Mouse (Mus musculus): Measurements from ENCODE around the gene Rassf3.

Rassf3 gene

DNA sequence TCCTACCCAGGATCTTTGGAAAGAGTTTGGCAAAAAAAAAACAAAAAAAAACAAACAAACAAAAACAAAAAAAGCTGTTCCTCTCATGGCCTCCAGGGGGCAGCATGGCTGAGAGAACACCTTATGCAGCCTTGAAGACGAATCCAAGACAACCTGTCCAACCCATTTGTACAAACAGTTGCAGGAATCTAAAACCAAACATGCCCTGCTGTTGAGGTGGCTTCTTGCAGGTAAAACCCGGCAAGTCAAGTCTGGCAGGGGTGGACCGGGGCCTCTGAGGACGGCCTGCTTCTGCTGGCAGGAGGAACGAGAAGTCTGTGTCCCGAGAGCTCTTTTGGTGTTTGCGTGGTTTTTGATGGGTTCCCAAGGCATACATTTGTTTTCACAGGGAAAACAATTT, 66.4 kb downstream of the Rassf3 start:
- Histone ChIP-seq H3K36me3 (ENCODE audit: insufficient read depth, low read length) (peaks cover 27% of the 10 kb centered on the region), H3K4me1 (replicated peaks; ENCODE audit: low read depth, low read length) (peaks cover 66% of the 10 kb centered on the region), H3K9me3 (ENCODE audit: low read length) (no peaks in the 10 kb centered on the region), H3K4me3 (replicated peaks; ENCODE audit: low read length) (no peak overlapping the region), H3K27me3 (ENCODE audit: insufficient read depth, low read length) (peaks cover 11% of the 10 kb centered on the region; the same call in 1 of the 2 replicates)
- TF ChIP-seq POU5F1 (IDR thresholded peaks at IDR 0.05; ENCODE audit: borderline replicate concordance, low read length) (no peak), CTCF (conservative IDR thresholded peaks at IDR 0.05; ENCODE audit: low read length) (peak; percentile 87)

DNA sequence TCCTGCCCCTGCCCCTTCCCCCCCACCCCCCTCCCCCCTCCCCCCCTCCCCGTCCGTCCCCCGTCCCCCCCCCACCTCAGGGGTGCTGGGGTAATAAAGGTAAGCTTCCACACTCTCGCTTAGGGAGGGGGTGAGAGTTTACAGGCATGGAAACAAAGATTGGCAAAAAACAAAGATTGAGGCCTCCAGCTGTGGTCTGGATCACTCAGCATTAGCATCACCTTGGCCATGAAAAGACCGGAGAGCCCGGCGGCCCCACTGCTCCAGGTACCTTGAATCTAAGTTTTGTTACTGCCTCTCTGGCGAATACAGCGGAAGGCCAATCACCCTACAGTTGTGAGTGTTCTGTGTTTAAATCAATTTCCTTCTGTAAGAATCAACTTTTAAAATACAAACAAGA, 72.2 kb downstream of the Rassf3 start:
- Histone ChIP-seq H3K27me3 (ENCODE audit: insufficient read depth, low read length) (peaks cover 25% of the 10 kb centered on the region), H3K4me3 (replicated peaks; ENCODE audit: low read length) (peak overlapping the region; percentile 11; the same call in 1 of the 2 replicates), H3K36me3 (ENCODE audit: insufficient read depth, low read length) (0 out of 2 replicates have a peak, but pooled peaks cover 3% of the 10 kb centered on the region), H3K4me1 (replicated peaks; ENCODE audit: low read depth, low read length) (peaks cover 45% of the 10 kb centered on the region), H3K9me3 (ENCODE audit: low read length) (no peaks in the 10 kb centered on the region)
- TF ChIP-seq NANOG (IDR thresholded peaks at IDR 0.05; ENCODE audit: borderline replicate concordance, low read length) (peak; percentile 94), POU5F1 (IDR thresholded peaks at IDR 0.05; ENCODE audit: borderline replicate concordance, low read length) (no peak)

DNA sequence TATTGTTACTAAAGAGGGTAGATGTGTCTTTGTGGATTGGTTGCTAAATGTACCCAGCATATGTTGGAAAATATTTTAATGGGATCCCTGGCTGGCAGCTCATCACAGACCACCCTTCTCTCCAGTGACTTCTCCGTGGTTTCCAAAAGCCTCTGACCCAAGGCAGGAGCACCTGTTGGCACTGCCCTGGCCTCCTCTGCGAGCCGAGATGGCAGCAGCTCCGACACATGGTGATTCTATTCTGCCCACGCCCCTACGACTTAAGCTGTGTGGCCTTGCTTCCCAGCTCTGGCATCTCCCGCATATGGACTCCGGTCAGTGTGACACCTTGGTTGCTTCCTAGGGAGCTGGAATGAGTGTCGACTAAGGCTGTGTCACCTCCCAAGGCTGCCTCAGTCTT, 73.0 kb downstream of the Rassf3 start:
- Histone ChIP-seq H3K27me3 (ENCODE audit: insufficient read depth, low read length) (peaks cover 25% of the 10 kb centered on the region), H3K4me3 (replicated peaks; ENCODE audit: low read length) (peak overlapping the region; percentile 51), H3K36me3 (ENCODE audit: insufficient read depth, low read length) (0 out of 2 replicates have a peak, but pooled peaks cover 3% of the 10 kb centered on the region), H3K4me1 (replicated peaks; ENCODE audit: low read depth, low read length) (peaks cover 38% of the 10 kb centered on the region), H3K9me3 (ENCODE audit: low read length) (no peaks in the 10 kb centered on the region)
- no peak for TF ChIP-seq NANOG (IDR thresholded peaks at IDR 0.05; ENCODE audit: borderline replicate concordance, low read length)
- TF ChIP-seq POU5F1 (IDR thresholded peaks at IDR 0.05; ENCODE audit: borderline replicate concordance, low read length) = no peak
- no peak for TF ChIP-seq CTCF (conservative IDR thresholded peaks at IDR 0.05; ENCODE audit: low read length)

DNA sequence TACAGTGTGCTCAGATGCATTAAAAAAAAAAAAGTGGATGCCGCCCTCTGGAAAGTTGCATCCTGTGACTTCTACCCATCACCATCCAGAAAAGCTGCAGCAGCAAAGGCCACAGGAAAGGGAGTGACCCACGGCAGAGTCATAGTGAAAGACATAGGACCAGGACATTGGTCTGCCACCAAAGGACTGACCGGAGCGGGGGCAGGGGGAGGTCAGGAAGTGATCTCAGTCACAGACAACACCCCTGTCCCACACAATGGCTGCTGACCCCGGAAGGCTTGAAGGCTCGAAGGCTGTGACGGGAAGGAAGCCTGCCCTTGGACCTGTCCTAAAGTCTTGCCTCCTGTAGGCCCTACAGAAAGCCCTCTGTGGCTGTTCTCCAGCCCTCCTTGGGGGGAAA, 75.1 kb downstream of the Rassf3 start:
- peaks cover 44% of the 10 kb centered on the region for H3K4me1 ChIP-seq (replicated peaks; ENCODE audit: low read depth, low read length)
- TF ChIP-seq POU5F1 (IDR thresholded peaks at IDR 0.05; ENCODE audit: borderline replicate concordance, low read length) (no peak), NANOG (IDR thresholded peaks at IDR 0.05; ENCODE audit: borderline replicate concordance, low read length) (no peak), CTCF (conservative IDR thresholded peaks at IDR 0.05; ENCODE audit: low read length) (no peak)
- H3K4me3 ChIP-seq (replicated peaks; ENCODE audit: low read length) = no peak overlapping the region
- peaks cover 25% of the 10 kb centered on the region for H3K27me3 ChIP-seq (ENCODE audit: insufficient read depth, low read length)
- peaks cover 13% of the 10 kb centered on the region for H3K36me3 ChIP-seq (ENCODE audit: insufficient read depth, low read length)
- no peaks in the 10 kb centered on the region for H3K9me3 ChIP-seq (ENCODE audit: low read length)

DNA sequence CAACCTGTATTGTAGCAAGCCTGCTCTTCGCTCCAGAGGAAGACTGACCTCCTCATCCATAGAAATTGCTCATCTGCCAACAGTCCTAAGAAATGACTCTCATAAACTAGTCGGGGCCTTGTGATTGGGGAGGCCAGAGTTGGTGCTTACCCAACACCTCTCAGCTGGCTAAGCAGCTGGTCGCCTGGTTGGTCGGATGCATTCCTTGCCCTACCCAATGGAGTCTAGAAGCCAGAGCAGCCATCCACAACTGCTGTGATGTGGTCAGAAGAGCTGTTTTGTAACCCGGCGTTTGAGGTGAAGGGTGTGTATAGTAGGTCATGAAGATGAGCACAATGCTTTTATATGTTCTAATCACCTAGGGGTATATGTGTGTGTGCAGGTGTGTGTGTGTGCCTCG, 77.5 kb downstream of the Rassf3 start:
- peaks cover 36% of the 10 kb centered on the region for H3K36me3 ChIP-seq (ENCODE audit: insufficient read depth, low read length)
- H3K4me1 ChIP-seq (replicated peaks; ENCODE audit: low read depth, low read length) = peaks cover 48% of the 10 kb centered on the region
- no peak overlapping the region for H3K4me3 ChIP-seq (replicated peaks; ENCODE audit: low read length)
- TF ChIP-seq NANOG (IDR thresholded peaks at IDR 0.05; ENCODE audit: borderline replicate concordance, low read length) (no peak), POU5F1 (IDR thresholded peaks at IDR 0.05; ENCODE audit: borderline replicate concordance, low read length) (no peak)
- no peaks in the 10 kb centered on the region for H3K9me3 ChIP-seq (ENCODE audit: low read length)
- H3K27me3 ChIP-seq (ENCODE audit: insufficient read depth, low read length) = peaks cover 20% of the 10 kb centered on the region

DNA sequence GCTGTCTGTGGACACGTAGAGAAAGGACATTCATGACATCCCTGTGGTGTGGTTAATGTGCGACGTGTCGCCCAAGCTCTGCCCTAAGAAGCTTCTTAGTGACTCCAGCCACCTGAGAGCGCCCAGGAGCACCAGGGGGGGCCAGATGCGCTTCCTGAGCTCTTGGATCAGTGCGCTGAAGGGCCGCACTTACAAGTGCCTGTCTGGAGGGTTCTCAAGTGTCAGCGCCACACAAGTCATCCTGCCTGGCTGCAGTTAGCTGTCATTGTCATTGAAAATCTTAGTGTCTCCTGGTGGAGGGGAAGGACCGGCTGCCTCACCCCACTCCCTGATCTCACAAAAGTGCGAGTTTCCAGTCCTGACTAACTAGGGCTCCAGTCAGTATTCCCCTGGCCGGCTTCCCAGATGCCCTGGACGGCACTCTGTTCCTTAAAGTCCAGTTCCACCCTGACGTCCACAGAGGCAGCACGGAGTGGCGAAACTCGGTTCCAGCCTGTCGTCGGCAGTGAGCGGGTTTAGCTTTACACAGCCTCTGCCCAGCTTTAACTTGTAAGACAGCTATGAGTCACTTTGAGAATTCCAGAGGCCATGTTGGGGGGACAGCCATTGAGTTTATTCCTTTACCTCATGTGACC, 80.5 kb downstream of the Rassf3 start:
- peaks cover 29% of the 10 kb centered on the region for H3K4me1 ChIP-seq (replicated peaks; ENCODE audit: low read depth, low read length)
- peaks cover 63% of the 10 kb centered on the region for H3K36me3 ChIP-seq (ENCODE audit: insufficient read depth, low read length)
- no peak overlapping the region for H3K4me3 ChIP-seq (replicated peaks; ENCODE audit: low read length)
- no peaks in the 10 kb centered on the region for H3K9me3 ChIP-seq (ENCODE audit: low read length)
- TF ChIP-seq POU5F1 (IDR thresholded peaks at IDR 0.05; ENCODE audit: borderline replicate concordance, low read length) = no peak
- TF ChIP-seq NANOG (IDR thresholded peaks at IDR 0.05; ENCODE audit: borderline replicate concordance, low read length) = no peak
- no peak for TF ChIP-seq CTCF (conservative IDR thresholded peaks at IDR 0.05; ENCODE audit: low read length)
- H3K27me3 ChIP-seq (ENCODE audit: insufficient read depth, low read length) = 0 out of 2 replicates have a peak, but pooled peaks cover 4% of the 10 kb centered on the region

DNA sequence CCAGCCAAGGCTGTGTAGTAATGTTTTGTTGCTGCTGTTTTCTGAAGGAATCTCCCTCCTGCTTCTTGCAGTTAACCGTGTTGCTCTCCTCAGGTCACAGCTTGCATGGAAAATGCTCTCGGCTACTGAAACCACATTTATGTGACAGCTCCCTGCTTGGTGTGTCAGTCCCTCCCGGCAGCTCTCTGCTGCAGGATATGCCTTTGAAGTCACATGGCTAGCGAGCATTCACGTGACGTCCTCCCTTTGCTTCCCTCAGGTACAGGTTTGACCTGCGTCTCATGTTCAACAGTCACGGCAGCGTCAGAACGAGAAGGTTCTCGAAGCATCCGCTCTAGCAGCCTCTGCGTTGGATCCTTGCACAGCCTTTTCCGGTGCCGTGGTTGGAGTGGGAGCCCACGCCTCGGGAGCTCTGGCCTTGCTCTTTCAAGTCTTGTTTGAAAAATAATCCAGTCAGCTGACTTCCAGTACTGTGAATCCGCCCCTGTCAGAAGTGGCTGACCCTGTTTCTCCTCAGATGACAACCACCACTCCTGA, 81.3 kb downstream of the Rassf3 start:
- Histone ChIP-seq H3K9me3 (ENCODE audit: low read length) (no peaks in the 10 kb centered on the region), H3K4me1 (replicated peaks; ENCODE audit: low read depth, low read length) (peaks cover 36% of the 10 kb centered on the region), H3K4me3 (replicated peaks; ENCODE audit: low read length) (no peak overlapping the region), H3K36me3 (ENCODE audit: insufficient read depth, low read length) (peaks cover 71% of the 10 kb centered on the region), H3K27me3 (ENCODE audit: insufficient read depth, low read length) (0 out of 2 replicates have a peak, but pooled peaks cover 4% of the 10 kb centered on the region)
- no peak for TF ChIP-seq POU5F1 (IDR thresholded peaks at IDR 0.05; ENCODE audit: borderline replicate concordance, low read length)
- TF ChIP-seq CTCF (conservative IDR thresholded peaks at IDR 0.05; ENCODE audit: low read length) = no peak
- TF ChIP-seq NANOG (IDR thresholded peaks at IDR 0.05; ENCODE audit: borderline replicate concordance, low read length) = no peak

DNA sequence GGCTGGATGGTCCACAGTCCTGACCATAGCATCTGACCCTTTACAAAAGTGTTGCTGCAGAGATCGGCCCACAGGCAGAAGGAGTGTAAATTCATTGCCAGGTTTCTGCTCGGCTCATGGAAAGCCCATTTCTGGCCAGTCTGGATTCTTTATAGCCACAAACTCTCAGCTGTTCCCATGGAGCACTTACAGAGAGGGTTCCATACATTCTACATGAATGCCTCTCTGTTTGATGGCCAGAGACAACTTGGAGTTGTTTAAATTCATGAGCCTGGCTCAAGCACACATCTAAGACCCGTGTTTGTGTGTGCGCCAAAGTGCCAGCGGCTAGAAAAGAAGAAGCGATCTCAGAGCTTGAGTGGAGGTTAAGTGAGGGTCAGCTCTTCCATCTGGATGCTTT, 81.9 kb downstream of the Rassf3 start:
- no peak overlapping the region for H3K4me3 ChIP-seq (replicated peaks; ENCODE audit: low read length)
- TF ChIP-seq POU5F1 (IDR thresholded peaks at IDR 0.05; ENCODE audit: borderline replicate concordance, low read length) (no peak), CTCF (conservative IDR thresholded peaks at IDR 0.05; ENCODE audit: low read length) (no peak), NANOG (IDR thresholded peaks at IDR 0.05; ENCODE audit: borderline replicate concordance, low read length) (no peak)
- no peaks in the 10 kb centered on the region for H3K27me3 ChIP-seq (ENCODE audit: insufficient read depth, low read length)
- no peaks in the 10 kb centered on the region for H3K9me3 ChIP-seq (ENCODE audit: low read length)
- peaks cover 77% of the 10 kb centered on the region for H3K36me3 ChIP-seq (ENCODE audit: insufficient read depth, low read length)
- peaks cover 42% of the 10 kb centered on the region for H3K4me1 ChIP-seq (replicated peaks; ENCODE audit: low read depth, low read length)

DNA sequence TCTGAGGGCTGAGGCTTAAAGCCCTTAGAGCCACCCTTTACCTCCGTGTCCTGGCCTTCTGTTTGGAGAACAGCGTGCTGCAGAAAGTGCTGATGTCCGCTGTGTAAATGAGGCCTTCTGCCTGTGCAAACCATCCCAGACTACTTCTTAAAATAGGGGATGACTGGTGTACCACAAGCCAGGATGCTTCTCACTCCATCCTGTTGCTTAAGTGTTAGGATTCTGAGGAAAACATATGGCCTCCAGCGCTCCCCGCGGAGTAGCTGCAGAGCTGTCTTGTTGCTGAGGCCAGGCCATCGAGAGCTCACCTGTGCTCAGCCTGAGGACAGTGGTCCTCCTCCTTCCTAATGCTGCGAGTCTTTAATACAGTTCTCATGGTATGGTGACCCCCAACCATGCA, 84.2 kb downstream of the Rassf3 start:
- Histone ChIP-seq H3K27me3 (ENCODE audit: insufficient read depth, low read length) (no peaks in the 10 kb centered on the region), H3K36me3 (ENCODE audit: insufficient read depth, low read length) (peaks cover 97% of the 10 kb centered on the region), H3K4me1 (replicated peaks; ENCODE audit: low read depth, low read length) (peaks cover 47% of the 10 kb centered on the region), H3K4me3 (replicated peaks; ENCODE audit: low read length) (no peak overlapping the region), H3K9me3 (ENCODE audit: low read length) (no peaks in the 10 kb centered on the region)
- TF ChIP-seq POU5F1 (IDR thresholded peaks at IDR 0.05; ENCODE audit: borderline replicate concordance, low read length) (no peak), CTCF (conservative IDR thresholded peaks at IDR 0.05; ENCODE audit: low read length) (no peak), NANOG (IDR thresholded peaks at IDR 0.05; ENCODE audit: borderline replicate concordance, low read length) (no peak)
